Mouse (Mus musculus): ENCODE measurements around the gene Bmper.

GRCm38 (mm10) chr9:23457186-23457585 is 234.3 kb downstream of the Bmper start:
- TF ChIP-seq POLR2A (IDR thresholded peaks at IDR 0.05; ENCODE audit: borderline replicate concordance, extremely low read depth, low read depth, low read length), result no peak
- no peak for TF ChIP-seq CTCF (IDR thresholded peaks at IDR 0.05; ENCODE audit: insufficient read depth, low read length)
